Mouse (Mus musculus) spleen, adult 2 months (tissue): ENCODE data around the gene Gm11214.

Experiments used
- CTCF ChIP-seq: fragments of 200-500 bp; IDR thresholded peaks from 2 replicates; pipeline ENCODE4 v1.5.1; 2011; ENCODE audit warnings: mild to moderate bottlenecking, inconsistent platforms; ENCODE audit not compliant: insufficient read depth, insufficient read length, insufficient replicate concordance; ENCODE audit errors: extremely low read depth
- POLR2A ChIP-seq: fragments of 200-500 bp; IDR thresholded peaks from 2 replicates; pipeline ENCODE4 v1.6.1; 2011; ENCODE audit warnings: low read depth, low read length, inconsistent platforms

- TF ChIP-seq POLR2A (no peak), CTCF (no peak)
Observed at GRCm38 (mm10) chr4:63681557-63681956, 18.4 kb upstream of the Gm11214 start.
